Mouse (Mus musculus): ENCODE results near the gene Wdr25. TPM values are rescaled to one million over a fixed set of nuclear protein-coding genes. Genes with fewer than 3 reads are reported as not detected.

The Wdr25 gene
- polyA plus RNA-seq, 1 experiment from 2014 or later, result 8.6 TPM

DNA sequence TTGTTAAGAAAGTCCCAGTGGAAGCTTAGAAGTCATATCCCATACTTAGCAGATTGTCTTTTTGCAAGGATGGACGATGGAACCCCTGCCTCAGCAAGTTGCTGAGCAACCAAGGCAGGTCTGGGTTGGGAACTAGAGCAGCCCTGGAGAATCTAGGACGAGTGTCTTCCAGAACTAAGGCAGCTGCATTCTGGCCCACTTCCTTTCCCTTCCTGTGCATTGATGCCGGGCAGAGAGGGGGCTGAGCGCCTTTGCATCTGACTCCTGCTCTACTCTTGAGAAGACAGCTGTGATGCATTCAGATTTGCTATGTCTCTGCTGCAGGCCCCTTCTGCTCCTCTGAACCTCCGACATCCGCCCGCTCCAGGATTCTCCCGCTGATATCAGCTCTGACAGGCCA lies 103.8 kb downstream of the Wdr25 start:
- H3K27me3 ChIP-seq (replicated peaks; ENCODE audit: control insufficient read depth, insufficient read depth, low read length), result no peaks in the 10 kb centered on the region
- H3K4me1 ChIP-seq (replicated peaks; ENCODE audit: control insufficient read depth, insufficient read depth, low read length), result 0 out of 2 replicates have a peak, but pooled peaks cover 3% of the 10 kb centered on the region
- no peak overlapping the region for H3K4me3 ChIP-seq (replicated peaks; ENCODE audit: low read length)
- H3K9me3 ChIP-seq (ENCODE audit: control insufficient read depth, low read length), result no peaks in the 10 kb centered on the region
- no peak overlapping the region for H3K27ac ChIP-seq (ENCODE audit: low read length)
- no peak for ATAC-seq
- H3K4me2 ChIP-seq (ENCODE audit: low read length), result no peak overlapping the region
- H3K36me3 ChIP-seq (ENCODE audit: control insufficient read depth, insufficient read depth), result no peaks in the 10 kb centered on the region
- 91% methylated on average over 8 of the region's 8 CpGs for WGBS
- H3K9ac ChIP-seq (replicated peaks; ENCODE audit: low read depth, low read length), result no peak overlapping the region

DNA sequence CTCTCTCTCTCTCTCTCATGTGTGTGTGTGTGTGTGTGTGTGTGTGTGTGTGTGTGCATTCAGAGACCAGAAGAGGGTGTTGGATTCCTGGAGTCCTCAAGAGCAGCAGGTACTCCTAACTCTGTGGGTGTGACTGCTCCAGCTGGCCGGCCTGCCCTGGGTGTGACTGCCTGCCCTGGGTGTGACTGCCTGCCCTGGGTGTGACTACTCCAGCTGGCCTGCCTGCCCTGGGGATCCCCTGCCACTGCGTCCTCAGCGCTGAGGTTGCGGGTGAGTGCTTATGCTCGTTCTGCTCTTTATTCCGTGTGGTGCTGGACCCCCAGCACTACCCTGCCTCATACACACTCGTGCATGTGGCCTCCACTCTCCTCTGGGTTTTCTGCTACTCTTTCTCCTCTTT lies 109.5 kb downstream of the Wdr25 start:
- ATAC-seq, result no peak
- Histone ChIP-seq H3K9ac (replicated peaks; ENCODE audit: low read depth, low read length) (no peak overlapping the region), H3K4me2 (ENCODE audit: low read length) (no peak overlapping the region), H3K4me3 (replicated peaks; ENCODE audit: low read length) (no peak overlapping the region), H3K4me1 (replicated peaks; ENCODE audit: control insufficient read depth, insufficient read depth, low read length) (peaks cover 3% of the 10 kb centered on the region; the same call in 1 of the 2 replicates), H3K27ac (ENCODE audit: low read length) (no peak overlapping the region), H3K36me3 (ENCODE audit: control insufficient read depth, insufficient read depth) (no peaks in the 10 kb centered on the region), H3K27me3 (replicated peaks; ENCODE audit: control insufficient read depth, insufficient read depth, low read length) (no peaks in the 10 kb centered on the region), H3K9me3 (ENCODE audit: control insufficient read depth, low read length) (no peaks in the 10 kb centered on the region)
- 83% methylated on average over 7 of the region's 7 CpGs for WGBS

DNA sequence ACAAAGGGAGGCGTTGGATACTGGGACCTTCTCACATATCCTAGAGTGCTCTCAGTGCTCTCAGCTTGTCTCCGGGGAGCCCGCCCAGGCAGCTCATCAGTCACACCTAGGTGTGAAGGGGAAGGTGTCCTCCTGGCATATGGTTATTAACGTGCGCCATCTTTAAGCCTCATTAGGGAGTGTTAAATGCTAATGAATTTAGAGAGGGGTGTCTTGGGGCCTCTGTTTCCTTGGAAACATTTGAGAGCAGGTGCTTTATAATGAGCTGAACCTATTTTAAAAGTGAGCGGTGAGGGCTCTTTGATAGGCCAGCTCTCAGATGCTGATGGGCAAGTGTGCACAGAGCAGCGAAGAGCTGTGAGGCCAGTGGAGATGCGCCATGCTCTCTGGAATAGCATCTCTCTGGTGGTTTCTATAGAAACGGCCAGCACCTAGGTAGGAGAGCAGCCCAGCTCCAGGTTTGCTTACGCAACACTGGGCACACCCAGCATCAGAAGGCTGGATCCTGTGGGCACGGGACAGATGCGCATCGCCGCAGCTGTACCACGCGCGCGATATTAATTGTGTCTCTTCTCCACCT lies 116.7 kb downstream of the Wdr25 start:
- H3K4me3 ChIP-seq (replicated peaks; ENCODE audit: low read length), result no peak overlapping the region
- H3K4me1 ChIP-seq (replicated peaks; ENCODE audit: control insufficient read depth, insufficient read depth, low read length), result peaks cover 9% of the 10 kb centered on the region; the same call in 1 of the 2 replicates
- no peak overlapping the region for H3K4me2 ChIP-seq (ENCODE audit: low read length)
- no peak overlapping the region for H3K27ac ChIP-seq (ENCODE audit: low read length)
- H3K9ac ChIP-seq (replicated peaks; ENCODE audit: low read depth, low read length), result no peak overlapping the region
- ATAC-seq, result peak; percentile 66
- H3K9me3 ChIP-seq (ENCODE audit: control insufficient read depth, low read length), result no peaks in the 10 kb centered on the region
- H3K27me3 ChIP-seq (replicated peaks; ENCODE audit: control insufficient read depth, insufficient read depth, low read length), result no peaks in the 10 kb centered on the region
- no peaks in the 10 kb centered on the region for H3K36me3 ChIP-seq (ENCODE audit: control insufficient read depth, insufficient read depth)
- 35% methylated on average over 18 of the region's 18 CpGs for WGBS

DNA sequence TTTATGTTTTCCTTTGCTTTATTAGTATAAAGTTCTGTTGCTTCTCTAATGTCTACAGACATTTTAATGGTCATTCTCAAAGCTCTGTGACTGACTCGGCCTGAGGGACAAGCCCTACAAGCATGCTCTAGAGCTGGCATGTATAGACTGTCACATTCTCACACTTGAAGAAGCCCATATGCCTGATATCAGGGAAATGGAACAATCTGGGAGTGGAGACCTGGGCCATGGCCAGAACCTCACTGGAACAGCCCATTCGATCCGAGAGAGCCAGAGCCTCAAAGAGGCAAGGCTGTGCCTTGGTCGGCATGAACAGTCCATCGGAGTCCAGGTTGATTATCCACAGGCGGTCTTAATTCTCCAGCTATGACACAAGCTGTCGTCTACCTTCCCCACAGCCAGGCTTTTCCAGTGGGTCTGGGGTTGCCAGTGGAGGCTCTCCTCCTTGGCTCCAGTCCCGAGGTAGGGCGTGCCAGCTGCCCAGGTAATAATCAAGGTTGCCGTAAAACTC lies 128.8 kb downstream of the Wdr25 start:
- Histone ChIP-seq H3K4me1 (replicated peaks; ENCODE audit: control insufficient read depth, insufficient read depth, low read length) (0 out of 2 replicates have a peak, but pooled peaks cover 4% of the 10 kb centered on the region), H3K9me3 (ENCODE audit: control insufficient read depth, low read length) (no peaks in the 10 kb centered on the region), H3K27ac (ENCODE audit: low read length) (no peak overlapping the region), H3K9ac (replicated peaks; ENCODE audit: low read depth, low read length) (no peak overlapping the region), H3K36me3 (ENCODE audit: control insufficient read depth, insufficient read depth) (no peaks in the 10 kb centered on the region), H3K4me2 (ENCODE audit: low read length) (no peak overlapping the region), H3K4me3 (replicated peaks; ENCODE audit: low read length) (no peak overlapping the region), H3K27me3 (replicated peaks; ENCODE audit: control insufficient read depth, insufficient read depth, low read length) (no peaks in the 10 kb centered on the region)
- 78% methylated on average over 10 of the region's 10 CpGs for WGBS
- ATAC-seq, result no peak

DNA sequence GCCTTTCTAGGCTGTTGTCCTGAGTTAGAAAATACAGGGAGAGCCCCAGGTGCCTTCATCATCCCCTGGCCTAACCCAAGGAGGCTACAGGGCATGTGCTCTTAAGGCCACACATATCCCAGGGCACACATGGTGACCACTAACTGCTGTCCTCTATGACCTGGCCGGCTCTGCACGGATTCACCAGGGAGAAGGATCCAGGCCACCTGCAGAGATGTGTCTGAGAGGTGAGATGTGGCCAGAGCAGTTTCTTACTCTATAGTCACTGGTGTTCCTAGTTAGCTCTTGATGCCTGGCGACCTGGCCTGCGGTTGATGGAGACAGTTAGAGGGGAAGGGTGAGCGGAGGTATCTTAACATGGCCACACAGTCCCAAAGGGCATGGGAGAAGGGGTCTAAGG lies 129.5 kb downstream of the Wdr25 start:
- Histone ChIP-seq H3K27ac (ENCODE audit: low read length) (no peak overlapping the region), H3K36me3 (ENCODE audit: control insufficient read depth, insufficient read depth) (no peaks in the 10 kb centered on the region), H3K9ac (replicated peaks; ENCODE audit: low read depth, low read length) (no peak overlapping the region), H3K4me1 (replicated peaks; ENCODE audit: control insufficient read depth, insufficient read depth, low read length) (0 out of 2 replicates have a peak, but pooled peaks cover 4% of the 10 kb centered on the region), H3K4me2 (ENCODE audit: low read length) (no peak overlapping the region), H3K9me3 (ENCODE audit: control insufficient read depth, low read length) (no peaks in the 10 kb centered on the region), H3K27me3 (replicated peaks; ENCODE audit: control insufficient read depth, insufficient read depth, low read length) (no peaks in the 10 kb centered on the region), H3K4me3 (replicated peaks; ENCODE audit: low read length) (no peak overlapping the region)
- no peak for ATAC-seq
- WGBS, result 85% methylated on average over 5 of the region's 5 CpGs

DNA sequence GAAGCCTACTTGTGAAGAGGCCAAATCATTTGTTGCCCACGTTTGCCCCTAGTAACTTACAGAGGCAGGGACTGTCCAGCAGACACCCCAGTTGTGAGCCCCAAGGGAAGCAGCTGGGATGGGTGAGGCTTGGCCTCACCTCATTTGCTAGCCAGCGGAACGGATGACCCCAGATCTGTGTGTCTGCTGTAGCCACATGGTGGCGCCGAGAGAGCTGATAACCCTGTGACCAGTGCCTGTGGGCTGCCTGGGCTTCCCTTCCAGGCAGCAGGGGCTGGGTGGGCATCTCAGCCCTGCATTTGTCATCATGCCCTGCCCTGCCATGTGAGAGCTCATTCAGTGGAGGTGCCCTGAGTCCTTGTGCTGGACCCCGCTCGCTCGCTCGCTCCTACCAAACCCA lies 130.3 kb downstream of the Wdr25 start:
- Histone ChIP-seq H3K36me3 (ENCODE audit: control insufficient read depth, insufficient read depth) (no peaks in the 10 kb centered on the region), H3K4me3 (replicated peaks; ENCODE audit: low read length) (no peak overlapping the region), H3K9me3 (ENCODE audit: control insufficient read depth, low read length) (no peaks in the 10 kb centered on the region), H3K9ac (replicated peaks; ENCODE audit: low read depth, low read length) (no peak overlapping the region), H3K27me3 (replicated peaks; ENCODE audit: control insufficient read depth, insufficient read depth, low read length) (no peaks in the 10 kb centered on the region), H3K4me2 (ENCODE audit: low read length) (no peak overlapping the region), H3K4me1 (replicated peaks; ENCODE audit: control insufficient read depth, insufficient read depth, low read length) (0 out of 2 replicates have a peak, but pooled peaks cover 4% of the 10 kb centered on the region), H3K27ac (ENCODE audit: low read length) (no peak overlapping the region)
- 56% methylated on average over 9 of the region's 9 CpGs for WGBS
- ATAC-seq, result no peak

DNA sequence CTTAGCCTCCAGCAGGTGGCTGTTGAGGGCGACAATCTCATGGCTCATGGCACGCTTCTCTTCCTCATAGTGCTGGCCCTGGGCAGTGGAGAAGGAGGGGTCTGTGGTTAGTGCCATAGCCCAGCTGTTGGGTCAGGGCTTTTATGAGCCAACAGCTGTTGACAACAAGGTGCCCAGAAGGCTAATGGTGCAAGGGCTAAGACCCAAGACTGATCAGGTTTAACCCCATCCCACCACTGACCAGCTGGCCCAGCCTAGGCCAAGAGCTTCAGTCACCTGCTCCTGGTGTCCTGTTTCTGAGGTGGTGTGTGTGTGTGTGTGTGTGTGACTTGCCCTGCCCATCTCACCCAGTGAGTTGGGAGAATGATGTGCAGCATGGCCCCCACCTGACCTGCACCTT lies 143.6 kb downstream of the Wdr25 start:
- Histone ChIP-seq H3K4me3 (replicated peaks; ENCODE audit: low read length) (no peak overlapping the region), H3K9ac (replicated peaks; ENCODE audit: low read depth, low read length) (no peak overlapping the region), H3K36me3 (ENCODE audit: control insufficient read depth, insufficient read depth) (no peaks in the 10 kb centered on the region), H3K4me1 (replicated peaks; ENCODE audit: control insufficient read depth, insufficient read depth, low read length) (peaks cover 23% of the 10 kb centered on the region), H3K4me2 (ENCODE audit: low read length) (no peak overlapping the region), H3K27ac (ENCODE audit: low read length) (no peak overlapping the region), H3K9me3 (ENCODE audit: control insufficient read depth, low read length) (no peaks in the 10 kb centered on the region), H3K27me3 (replicated peaks; ENCODE audit: control insufficient read depth, insufficient read depth, low read length) (peaks cover 17% of the 10 kb centered on the region)
- WGBS, result 89% methylated on average over 2 of the region's 2 CpGs
- ATAC-seq, result no peak

DNA sequence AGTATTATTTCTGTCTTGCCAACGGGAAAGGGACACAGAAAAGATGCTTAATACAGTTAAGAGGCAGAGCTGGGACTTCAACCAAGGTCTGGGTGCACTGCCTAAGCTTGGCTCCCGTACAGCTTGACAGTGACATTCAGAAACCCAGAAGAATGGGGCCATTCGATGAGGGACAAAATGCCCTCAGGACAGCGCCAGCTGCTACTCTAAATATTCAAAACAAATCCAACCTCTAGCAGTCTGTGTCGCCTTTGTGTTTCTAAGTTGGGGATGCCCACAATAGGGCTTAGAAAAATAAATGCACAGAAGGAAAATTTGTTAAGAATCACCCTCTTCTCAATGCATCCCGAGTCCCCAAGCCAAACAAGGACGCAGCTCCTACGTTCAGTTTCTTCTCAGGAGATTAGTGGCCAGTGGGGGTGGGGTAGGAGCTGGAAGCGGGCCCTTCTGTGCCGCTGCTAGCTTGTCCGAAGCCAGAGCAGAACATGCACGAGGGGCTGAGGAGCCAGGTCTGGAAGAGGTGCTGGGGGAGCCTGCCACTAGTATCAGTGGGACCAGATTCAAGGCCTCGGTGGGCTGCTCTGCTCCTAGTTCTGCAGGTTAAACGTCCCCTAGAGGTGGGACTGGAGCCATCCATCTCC lies 144.9 kb downstream of the Wdr25 start:
- H3K9ac ChIP-seq (replicated peaks; ENCODE audit: low read depth, low read length), result no peak overlapping the region
- no peak overlapping the region for H3K4me3 ChIP-seq (replicated peaks; ENCODE audit: low read length)
- peaks cover 17% of the 10 kb centered on the region for H3K27me3 ChIP-seq (replicated peaks; ENCODE audit: control insufficient read depth, insufficient read depth, low read length)
- no peak overlapping the region for H3K4me2 ChIP-seq (ENCODE audit: low read length)
- H3K9me3 ChIP-seq (ENCODE audit: control insufficient read depth, low read length), result no peaks in the 10 kb centered on the region
- no peaks in the 10 kb centered on the region for H3K36me3 ChIP-seq (ENCODE audit: control insufficient read depth, insufficient read depth)
- peak; percentile 60 for ATAC-seq
- no peak overlapping the region for H3K27ac ChIP-seq (ENCODE audit: low read length)
- WGBS, result 10% methylated on average over 14 of the region's 14 CpGs
- peaks cover 20% of the 10 kb centered on the region for H3K4me1 ChIP-seq (replicated peaks; ENCODE audit: control insufficient read depth, insufficient read depth, low read length)

DNA sequence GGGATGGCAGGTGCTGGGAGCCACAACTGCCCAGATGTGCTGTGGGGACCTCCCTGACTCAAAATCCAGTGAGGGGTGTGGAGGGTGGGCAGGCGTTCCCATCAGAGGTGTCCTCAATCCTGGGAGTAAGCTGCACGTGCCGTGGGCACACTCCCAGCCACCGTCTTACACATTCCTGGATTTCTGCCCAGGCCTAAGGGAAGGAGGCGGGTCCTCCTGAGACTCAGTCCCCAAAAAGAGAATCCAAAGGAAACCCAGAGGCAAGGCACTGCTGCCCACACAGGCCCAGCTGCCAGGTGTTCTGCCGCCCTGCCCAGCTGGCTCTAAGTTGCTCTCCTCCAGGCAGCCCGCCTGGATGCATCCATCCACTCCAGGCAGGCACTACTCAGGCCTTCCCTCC lies 145.9 kb downstream of the Wdr25 start:
- H3K27me3 ChIP-seq (replicated peaks; ENCODE audit: control insufficient read depth, insufficient read depth, low read length), result peaks cover 9% of the 10 kb centered on the region; the same call in 1 of the 2 replicates
- H3K9ac ChIP-seq (replicated peaks; ENCODE audit: low read depth, low read length), result no peak overlapping the region
- no peak overlapping the region for H3K4me3 ChIP-seq (replicated peaks; ENCODE audit: low read length)
- H3K9me3 ChIP-seq (ENCODE audit: control insufficient read depth, low read length), result no peaks in the 10 kb centered on the region
- H3K27ac ChIP-seq (ENCODE audit: low read length), result no peak overlapping the region
- no peak overlapping the region for H3K4me2 ChIP-seq (ENCODE audit: low read length)
- peaks cover 16% of the 10 kb centered on the region for H3K4me1 ChIP-seq (replicated peaks; ENCODE audit: control insufficient read depth, insufficient read depth, low read length)
- peak; percentile 32; the same call in 1 of the 2 replicates for ATAC-seq
- no peaks in the 10 kb centered on the region for H3K36me3 ChIP-seq (ENCODE audit: control insufficient read depth, insufficient read depth)
- WGBS, result 23% methylated on average over 6 of the region's 7 CpGs
